Mouse (Mus musculus) ES-Bruce4 (cell line): ENCODE results near the gene Ikzf1.

ENCODE experiments used
- CTCF ChIP-seq: IDR thresholded peaks from one replicate; pipeline ENCODE4 v1.8.1; 2011; ENCODE audit warnings: low read depth, low read length
- POLR2A ChIP-seq: IDR thresholded peaks from one replicate; pipeline ENCODE4 v1.8.1; 2011; ENCODE audit warnings: low read length; ENCODE audit not compliant: insufficient read depth

GRCm38 (mm10) chr11:11735155-11735554 lies 50.4 kb downstream of the Ikzf1 start:
- TF ChIP-seq CTCF, result no peak
- no peak for TF ChIP-seq POLR2A
